Mouse (Mus musculus): ENCODE results near the gene Tnc.
"Not testable (repeated sequence)": the region's sequence is repeated elsewhere in the genome, so short reads cannot be mapped to it uniquely, and the experiment has no call there.

Tnc gene

GRCm38 (mm10) chr4:63969891-63970290 lies 76.9 kb downstream of the Tnc start:
- no peak for DNase-seq (ENCODE audit: low read depth, low spot score)

- DNase-seq (ENCODE audit: low read depth, low spot score), result peak; percentile 59
These were observed 83.4 kb downstream of the Tnc start for GRCm38 (mm10) chr4:63963410-63963809.

- no peak for DNase-seq (ENCODE audit: low read depth, low spot score)
These were observed 84.9 kb downstream of the Tnc start for GRCm38 (mm10) chr4:63961858-63962468.

GRCm38 (mm10) chr4:63958601-63959000 lies 88.2 kb downstream of the Tnc start:
- DNase-seq (ENCODE audit: low read depth, low spot score), result no peak

GRCm38 (mm10) chr4:63950054-63950453 lies 96.8 kb downstream of the Tnc start:
- DNase-seq (ENCODE audit: low read depth, low spot score), result no peak

GRCm38 (mm10) chr4:63948688-63949073 lies 98.1 kb downstream of the Tnc start:
- DNase-seq (ENCODE audit: low read depth, low spot score), result not testable (repeated sequence)

GRCm38 (mm10) chr4:63948066-63948687 lies 98.6 kb downstream of the Tnc start:
- DNase-seq (ENCODE audit: low read depth, low spot score), result peak; percentile 75

- DNase-seq (ENCODE audit: low read depth, low spot score), result no peak
These were observed 103.0 kb downstream of the Tnc start for GRCm38 (mm10) chr4:63943813-63944212.

GRCm38 (mm10) chr4:63942875-63943274 lies 103.9 kb downstream of the Tnc start:
- DNase-seq (ENCODE audit: low read depth, low spot score), result no peak

GRCm38 (mm10) chr4:63941420-63941819 lies 105.4 kb downstream of the Tnc start:
- DNase-seq (ENCODE audit: low read depth, low spot score), result no peak

- DNase-seq (ENCODE audit: low read depth, low spot score), result no peak
These were observed 107.4 kb downstream of the Tnc start for GRCm38 (mm10) chr4:63939428-63939827.

- DNase-seq (ENCODE audit: low read depth, low spot score), result no peak
These were observed 110.9 kb downstream of the Tnc start for GRCm38 (mm10) chr4:63935960-63936359.

- DNase-seq (ENCODE audit: low read depth, low spot score), result no peak
These were observed 111.5 kb downstream of the Tnc start for GRCm38 (mm10) chr4:63935314-63935713.

- DNase-seq (ENCODE audit: low read depth, low spot score), result no peak
These were observed 116.0 kb downstream of the Tnc start for GRCm38 (mm10) chr4:63930863-63931262.

GRCm38 (mm10) chr4:63929490-63929889 lies 117.3 kb downstream of the Tnc start:
- no peak for DNase-seq (ENCODE audit: low read depth, low spot score)

- no peak for DNase-seq (ENCODE audit: low read depth, low spot score)
These were observed 118.6 kb downstream of the Tnc start for GRCm38 (mm10) chr4:63928192-63928591.

GRCm38 (mm10) chr4:63917181-63917580 lies 129.6 kb downstream of the Tnc start:
- no peak for DNase-seq (ENCODE audit: low read depth, low spot score)

- no peak for DNase-seq (ENCODE audit: low read depth, low spot score)
These were observed 130.1 kb downstream of the Tnc start for GRCm38 (mm10) chr4:63916753-63917152.

- DNase-seq (ENCODE audit: low read depth, low spot score), result no peak
These were observed 130.5 kb downstream of the Tnc start for GRCm38 (mm10) chr4:63916288-63916687.
